Mouse (Mus musculus) naive thymus-derived CD4-positive, alpha-beta T cell, adult 2 months (primary cell): ENCODE measurements around the gene Far2.
"Not testable (repeated sequence)": the region's sequence is repeated elsewhere in the genome, so short reads cannot be mapped to it uniquely, and the experiment has no call there.

Experiments used
- DNase-seq: peaks from one replicate; pipeline ENCODE4 v3.0.0-alpha.2; 2011; ENCODE audit warnings: low read depth

Gene Far2

DNA sequence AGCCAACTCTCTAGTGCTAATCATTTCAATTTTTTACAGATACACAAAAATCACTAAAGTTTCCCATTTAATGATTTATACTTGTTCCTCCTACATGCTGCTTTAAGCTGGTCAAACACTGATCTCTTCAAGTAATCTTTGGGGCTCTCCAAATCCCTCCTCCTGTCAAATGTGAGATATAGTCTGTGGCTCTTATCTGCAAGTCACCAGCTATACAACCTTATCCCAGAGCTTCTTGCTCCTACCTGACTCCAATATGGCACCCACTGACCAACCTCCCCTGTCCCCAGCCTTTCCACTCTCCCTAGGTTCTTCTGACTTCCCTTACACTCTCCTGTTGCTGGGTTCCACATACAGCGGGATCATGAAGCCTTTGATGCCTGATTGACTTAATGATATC lies 70.6 kb downstream of the Far2 start:
- DNase-seq: no peak

DNA sequence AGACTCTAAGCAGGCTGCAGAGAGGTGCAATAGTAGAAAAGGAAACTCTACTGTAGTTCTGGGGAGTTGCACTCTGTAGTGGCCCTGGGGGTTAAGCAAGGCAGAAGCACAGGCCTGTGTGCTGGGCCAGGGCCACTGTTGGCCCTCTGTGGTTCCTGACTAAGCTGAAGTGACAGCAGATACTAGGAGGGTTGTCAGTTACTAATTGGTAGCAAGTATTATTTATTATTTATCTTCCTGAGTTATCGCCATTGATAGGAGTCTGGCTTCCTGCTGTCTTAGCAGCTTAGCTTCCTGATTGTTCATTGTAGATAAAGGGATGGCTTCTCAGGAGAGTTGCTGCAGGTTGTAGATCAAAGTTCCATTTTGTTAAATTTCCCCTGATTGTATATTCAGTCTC lies 73.6 kb downstream of the Far2 start:
- no peak for DNase-seq

DNA sequence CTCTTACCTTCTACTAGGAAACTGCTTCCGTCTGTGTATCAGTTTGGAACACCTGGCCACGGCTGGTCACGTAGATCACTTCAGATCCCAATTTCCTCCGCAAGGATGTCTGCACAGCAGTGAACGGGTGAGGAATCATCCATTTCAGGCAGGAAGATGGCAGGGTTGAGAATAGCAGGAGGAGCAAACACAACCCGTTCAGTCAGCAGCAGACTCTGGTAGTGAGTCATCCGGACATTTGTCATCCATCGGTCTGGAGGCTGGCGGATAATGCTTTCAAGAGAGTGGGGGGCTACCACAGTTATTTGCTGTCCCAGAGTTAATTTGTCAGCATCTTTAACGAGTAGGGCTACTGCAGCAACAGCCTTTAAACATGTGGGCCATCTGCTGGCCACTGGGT lies 79.8 kb downstream of the Far2 start:
- DNase-seq: not testable (repeated sequence)

- DNase-seq: no peak
Observed at GRCm38 (mm10) chr6:148132314-148132713, 85.3 kb downstream of the Far2 start.

DNA sequence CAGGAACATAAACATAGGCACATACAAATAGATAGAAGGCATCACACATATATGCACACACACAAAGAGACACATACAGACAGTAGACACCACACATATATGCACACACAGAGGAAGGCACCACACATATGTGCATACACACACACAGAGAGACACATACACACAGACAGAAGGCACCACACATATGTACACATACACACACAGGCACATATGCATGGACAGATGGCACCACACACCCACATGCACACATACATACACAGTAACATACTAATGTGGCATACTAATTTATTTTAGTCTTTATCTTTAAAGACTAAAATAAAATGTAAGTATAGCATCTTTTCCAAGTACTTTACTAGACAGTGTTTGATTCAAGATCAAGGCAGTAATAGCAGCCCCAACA lies 86.5 kb downstream of the Far2 start:
- no peak for DNase-seq

DNA sequence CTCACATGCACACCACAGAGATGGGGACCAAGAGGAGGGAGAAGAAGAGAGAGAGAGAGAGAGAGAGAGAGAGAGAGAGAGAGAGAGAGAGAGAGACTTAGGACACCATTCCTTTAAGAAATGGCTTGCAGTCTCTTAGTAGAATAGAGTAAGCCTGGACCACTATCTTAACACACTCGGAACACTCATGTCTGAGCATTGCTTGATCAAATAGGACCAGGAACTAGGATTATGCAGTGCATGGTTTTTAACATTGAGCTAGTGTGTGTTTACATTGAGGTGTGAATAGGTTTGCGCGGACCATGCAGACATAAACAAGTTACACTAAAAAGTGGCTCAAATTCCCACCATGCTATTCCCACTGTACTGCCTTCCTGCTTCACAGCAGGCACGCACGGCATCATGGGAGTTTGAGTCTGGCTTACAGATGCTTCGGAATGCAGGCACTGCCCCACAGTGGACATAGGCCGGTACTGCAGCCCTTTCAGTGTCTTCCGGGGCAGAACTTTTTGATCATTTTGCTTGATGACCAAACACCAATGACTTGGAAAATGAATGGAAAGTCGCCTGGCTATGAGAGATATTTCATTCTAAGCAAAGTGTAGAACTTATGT lies 88.8 kb downstream of the Far2 start:
- DNase-seq: peak; percentile 5

DNA sequence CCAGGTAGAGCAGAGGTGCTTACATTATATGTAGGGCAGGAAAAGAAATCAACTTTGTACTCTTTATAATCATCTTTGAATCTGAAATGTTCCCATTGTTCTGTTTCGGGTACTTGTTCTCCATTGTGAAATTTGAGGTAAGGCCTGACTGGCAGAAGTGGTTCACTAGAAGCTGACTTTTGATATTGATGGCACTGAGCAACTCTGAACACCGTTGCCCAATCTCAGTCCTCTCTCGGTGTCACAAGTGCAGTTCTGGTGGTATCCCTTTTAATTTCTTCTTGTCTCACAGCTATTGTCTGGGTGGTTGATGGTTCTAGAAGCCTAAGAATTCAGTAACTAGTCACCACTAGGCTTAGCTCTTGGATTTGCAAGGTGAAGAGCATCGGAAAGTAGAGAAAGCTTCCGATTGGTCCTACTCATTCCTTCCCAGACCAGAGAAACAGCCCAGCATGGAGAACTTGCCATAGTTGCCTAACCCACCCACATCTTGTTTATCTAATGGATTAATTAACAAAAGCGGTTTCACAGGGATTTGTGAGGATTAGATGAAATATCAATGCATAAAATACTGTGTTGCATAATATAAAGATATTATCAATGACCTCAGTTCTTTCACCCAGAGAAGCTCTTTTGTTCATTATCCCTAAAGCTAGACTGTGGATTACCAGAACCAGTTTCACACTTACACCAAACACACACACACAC lies 92.4 kb downstream of the Far2 start:
- no peak for DNase-seq

- no peak for DNase-seq
Observed at GRCm38 (mm10) chr6:148141874-148142273, 94.8 kb downstream of the Far2 start.

- DNase-seq: no peak
Observed at GRCm38 (mm10) chr6:148142421-148142820, 95.4 kb downstream of the Far2 start.

- not testable (repeated sequence) for DNase-seq
Observed at GRCm38 (mm10) chr6:148152305-148152704, 105.2 kb downstream of the Far2 start.

DNA sequence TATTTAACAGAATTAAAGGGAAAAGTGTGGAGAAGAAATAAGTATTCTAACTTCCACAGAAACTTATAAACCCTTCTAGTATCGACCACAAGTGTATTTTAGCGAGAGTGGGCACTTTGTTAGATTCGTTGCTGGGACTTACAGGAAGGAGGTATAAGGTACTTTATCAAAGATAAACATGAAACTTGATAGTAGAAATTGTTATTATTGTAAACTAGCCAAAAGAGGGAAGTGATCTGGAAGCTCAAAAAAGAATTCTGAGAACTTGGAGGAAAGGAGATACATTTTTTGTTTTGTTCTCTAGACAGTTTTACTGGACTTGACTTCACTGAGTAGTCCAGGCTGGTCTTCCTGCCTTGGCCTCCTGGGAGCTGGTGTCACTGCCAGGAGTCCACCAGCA lies 125.8 kb downstream of the Far2 start:
- DNase-seq: no peak

- DNase-seq: no peak
Observed at GRCm38 (mm10) chr6:148185694-148186093, 138.6 kb downstream of the Far2 start.

- DNase-seq: no peak
Observed at GRCm38 (mm10) chr6:148193972-148194701, 147.1 kb downstream of the Far2 start.

DNA sequence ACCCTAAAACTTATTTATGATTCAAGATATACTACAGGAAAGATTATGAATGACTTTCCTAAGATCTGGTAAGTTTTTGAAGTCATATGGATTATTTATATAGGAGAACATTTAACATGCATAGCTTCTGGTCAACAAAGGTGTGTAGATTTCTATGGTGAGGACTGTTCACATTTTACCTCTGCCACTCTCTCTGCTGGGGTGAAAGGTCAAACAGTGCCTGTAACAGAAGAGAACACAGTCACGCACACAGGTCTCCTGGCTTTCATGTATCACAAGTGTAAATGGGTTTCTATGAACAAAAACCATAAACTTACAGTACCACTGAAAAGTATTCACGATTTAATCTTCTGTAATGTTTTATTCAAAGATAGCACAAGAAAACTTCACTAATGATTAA lies 152.1 kb downstream of the Far2 start:
- no peak for DNase-seq

- no peak for DNase-seq
Observed at GRCm38 (mm10) chr6:148199729-148200128, 152.7 kb downstream of the Far2 start.

DNA sequence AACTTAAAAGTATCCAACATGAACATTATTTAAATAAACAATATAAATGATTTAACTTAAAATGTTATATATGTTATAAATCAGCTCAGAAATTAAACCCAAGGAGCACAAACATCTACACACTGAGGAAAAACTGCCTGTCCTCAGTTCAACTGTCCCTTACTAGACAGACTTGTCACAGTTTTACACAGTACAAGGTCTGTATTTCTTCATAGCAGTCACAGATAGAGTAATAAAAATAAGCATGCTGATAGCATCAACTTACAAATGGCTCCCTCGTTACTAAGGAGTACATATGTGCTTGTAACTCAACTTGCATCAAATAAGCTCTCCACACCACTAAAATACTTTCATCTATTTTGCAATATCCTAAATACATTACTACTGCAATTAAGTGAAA lies 158.1 kb downstream of the Far2 start:
- no peak for DNase-seq

GRCm38 (mm10) chr6:148207522-148207921 lies 160.5 kb downstream of the Far2 start:
- no peak for DNase-seq

- peak; percentile 54 for DNase-seq
Observed at GRCm38 (mm10) chr6:148211391-148211876, 164.4 kb downstream of the Far2 start.

DNA sequence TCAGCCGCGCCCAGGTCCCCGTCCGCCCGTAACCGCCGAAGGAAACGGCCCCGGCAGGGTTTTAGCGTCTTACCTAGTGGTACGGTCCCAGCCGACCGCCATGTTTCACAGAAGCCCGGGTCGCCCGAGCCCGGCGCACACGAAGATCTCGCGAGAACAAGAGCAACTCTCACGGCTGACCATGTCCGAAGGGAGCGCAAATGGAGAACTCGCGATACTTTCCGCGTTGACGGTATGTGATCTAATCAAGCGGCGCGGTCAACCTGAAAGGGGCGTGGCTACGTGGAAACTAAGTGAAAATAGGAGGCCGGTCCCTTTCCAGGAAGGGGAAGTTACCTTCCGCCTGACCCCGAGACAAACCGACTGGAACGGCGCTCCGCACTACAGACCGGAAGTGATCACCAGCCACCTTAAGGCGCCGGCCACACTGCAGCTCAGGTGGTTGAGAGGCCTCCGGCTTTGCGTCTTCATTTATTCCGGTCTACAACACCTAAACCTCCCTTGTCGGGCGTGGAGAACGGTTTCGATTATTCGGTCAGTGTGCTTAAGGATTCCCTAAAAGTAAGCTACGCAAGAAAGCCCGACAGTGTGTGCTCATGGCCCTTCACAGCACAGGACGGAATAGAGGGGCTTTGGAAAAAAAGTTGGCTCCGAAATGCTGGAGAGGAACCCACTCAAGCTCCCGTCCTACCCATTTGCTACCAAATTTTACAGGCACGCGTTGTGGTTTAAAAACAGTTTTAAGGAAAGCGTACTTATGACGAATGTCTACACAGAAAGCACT lies 165.0 kb downstream of the Far2 start, which contains the start of gene Ergic2:
Gene Ergic2, minus strand, starts transcription at position 478 of the 784 bp plus-strand sequence.
- peak; percentile 98 for DNase-seq

GRCm38 (mm10) chr6:148214765-148215164 lies 167.7 kb downstream of the Far2 start:
- peak; percentile 64 for DNase-seq

DNA sequence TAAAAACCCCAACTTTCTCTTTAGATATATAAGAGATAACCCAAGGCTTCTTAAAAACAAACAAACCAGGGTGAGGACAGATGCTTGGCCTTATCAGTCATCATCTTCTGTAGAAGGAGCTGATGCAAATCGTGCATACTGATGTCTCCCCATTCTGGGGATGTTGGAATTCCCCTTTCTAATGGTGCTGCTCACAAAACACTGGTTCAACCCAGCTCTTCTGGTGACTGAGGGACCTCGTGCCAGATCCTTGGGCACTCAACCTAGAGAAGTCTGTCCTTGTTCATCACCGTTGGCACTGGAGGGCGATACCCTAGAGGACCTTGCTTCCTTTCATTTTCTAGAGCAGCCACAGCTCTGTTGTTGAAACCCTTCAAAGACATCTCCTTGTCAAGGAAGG lies 169.7 kb downstream of the Far2 start:
- DNase-seq: no peak
